ENCODE assay signal across 12 mouse cellular contexts in the genomic region with DNA sequence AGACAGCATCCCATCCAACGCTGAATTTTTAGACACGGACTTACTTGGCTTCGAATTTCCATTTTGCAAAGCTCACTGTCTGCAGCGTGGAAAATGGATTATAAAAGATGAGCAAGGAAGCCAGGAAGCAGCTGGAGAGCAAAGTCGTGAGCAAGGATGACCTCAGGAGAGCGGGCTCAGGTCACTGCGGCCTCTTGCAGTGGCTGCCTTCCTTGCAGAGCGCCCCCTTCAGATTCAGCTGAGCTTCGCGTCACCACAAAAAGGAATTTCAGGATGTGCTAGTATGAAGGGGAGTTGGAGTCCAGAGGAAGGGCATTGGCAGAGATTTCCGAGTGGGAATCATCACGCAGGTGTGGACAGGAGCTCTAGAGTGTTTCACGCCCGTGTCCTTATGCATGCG. TPM values are rescaled to one million over a fixed set of nuclear protein-coding genes. Genes with fewer than 3 reads are reported as not detected.
DNase-seq lines count a peak whose midpoint lies in the region; ATAC-seq and TF ChIP-seq lines count a peak whose summit lies in the region.
"Had no signal": no experiment of that assay in that cellular context is flagged by ENCODE, and none has a peak within 500 bp of the region (broad histone marks: within the 10 kb centered on the region; RNA-seq: fewer than 3 reads in every experiment).

No protein-coding gene starts in this region.

- H3K4me1 ChIP-seq in lung, embryonic 14.5 days (ENCODE audit: insufficient read depth): no peaks in the 10 kb centered on the region
- H3K4me1 ChIP-seq: forebrain, embryonic 13.5 days had no signal

- peak; percentile 37 for TF ChIP-seq CTCF in lung, embryonic 14.5 days (IDR thresholded peaks at IDR 0.05; ENCODE audit: low read depth)

- no peak for ATAC-seq in lung, embryonic 14.5 days (ENCODE audit: insufficient read depth)
- ATAC-seq: forebrain, embryonic 13.5 days had no signal

- H3K9ac ChIP-seq in lung, embryonic 14.5 days: no peak overlapping the region
- H3K9ac ChIP-seq: forebrain, embryonic 13.5 days had no signal

- H3K9me3 ChIP-seq in lung, embryonic 14.5 days (ENCODE audit: low read depth, low read length): no peaks in the 10 kb centered on the region
- H3K9me3 ChIP-seq: forebrain, embryonic 13.5 days had no signal

- 21% methylated on average over 15 of the region's 15 CpGs for WGBS in lung, embryonic 14.5 days

- DNase-seq in heart, postnatal 4 days: peak; percentile 43
- DNase-seq in heart, adult 11 months: no peak
- DNase-seq in lung, embryonic 14.5 days: peak; percentile 28
- no peak for DNase-seq in lung, postnatal 25 days (ENCODE audit: low spot score)
- DNase-seq in adrenal gland, postnatal 14 days: peak; percentile 60
- peak; percentile 35 for DNase-seq in mesoderm, embryonic 11.5 days (ENCODE audit: low read depth, low spot score)
- no peak for DNase-seq in spleen, adult 12 weeks (ENCODE audit: low spot score)
- no peak for DNase-seq in thymus, postnatal 4 days
- DNase-seq: cerebellum, adult 18-20 months had no signal

- 0 out of 2 replicates have a peak, but pooled peaks cover 3% of the 10 kb centered on the region for H3K27me3 ChIP-seq in lung, embryonic 14.5 days (ENCODE audit: insufficient read depth, low read length)
- H3K27me3 ChIP-seq: forebrain, embryonic 13.5 days had no signal

- H3K4me3 ChIP-seq in lung, embryonic 14.5 days (ENCODE audit: low read depth, low read length): no peak overlapping the region
- H3K4me3 ChIP-seq: forebrain, embryonic 13.5 days had no signal

- H3K27ac ChIP-seq in lung, embryonic 14.5 days (ENCODE audit: low read depth): no peak overlapping the region
- H3K27ac ChIP-seq: forebrain, embryonic 13.5 days; macrophage had no signal

- H3K36me3 ChIP-seq in lung, embryonic 14.5 days (ENCODE audit: insufficient read depth): no peaks in the 10 kb centered on the region
- H3K36me3 ChIP-seq: G1E had no signal

- no peak overlapping the region for H3K4me2 ChIP-seq in lung, embryonic 14.5 days
- H3K4me2 ChIP-seq: forebrain, embryonic 13.5 days had no signal

RNA-seq across cellular contexts. Expression of gene Bola1, which starts 10.3 kb away (rescaled TPM):
- 10 to 100 TPM; 18.8 to 20.9 TPM for total RNA-seq in heart, postnatal 4 days (2021)
- 57.6 and 68.0 TPM in 2 replicates for polyA plus RNA-seq in lung, embryonic 14.5 days (2014; fragmentation: Nextera tagmentation; extraction: Ambion mirVana)
- 33.1 and 33.2 TPM in 2 replicates for total RNA-seq in adrenal gland, postnatal 14 days (2021)

RNA-seq across cellular contexts. Expression of gene Hist2h2ab, which starts 10.4 kb away (rescaled TPM):
- 10 to 100 TPM; 25.5 to 29.9 TPM for total RNA-seq in heart, postnatal 4 days (2021)
- polyA plus RNA-seq in lung, embryonic 14.5 days (2014; fragmentation: Nextera tagmentation; extraction: Ambion mirVana): not detected in 2 replicates
- total RNA-seq in adrenal gland, postnatal 14 days (2021): 14.3 and 17.6 TPM in 2 replicates
- polyA plus RNA-seq: macrophage had no signal

RNA-seq across cellular contexts. Expression of gene Hist2h2ac, which starts 11.4 kb away (rescaled TPM):
- 100 to 1,000 TPM; 205 to 211 TPM for total RNA-seq in heart, postnatal 4 days (2021)
- 10.8 and 11.9 TPM in 2 replicates for polyA plus RNA-seq in lung, embryonic 14.5 days (2014; fragmentation: Nextera tagmentation; extraction: Ambion mirVana)
- total RNA-seq in adrenal gland, postnatal 14 days (2021): 128 and 146 TPM in 2 replicates
- polyA plus RNA-seq: macrophage had no signal

RNA-seq across cellular contexts. Expression of gene Hist2h2be, which starts 11.7 kb away (rescaled TPM):
- 1 to 10 TPM; 5.7 to 5.8 TPM for total RNA-seq in heart, postnatal 4 days (2021)
- polyA plus RNA-seq in lung, embryonic 14.5 days (2014; fragmentation: Nextera tagmentation; extraction: Ambion mirVana): 5.9 and 6.4 TPM in 2 replicates
- total RNA-seq in adrenal gland, postnatal 14 days (2021): 9.0 and 12.3 TPM in 2 replicates

RNA-seq across cellular contexts. Expression of gene Sv2a, which starts 28.3 kb away (rescaled TPM):
- total RNA-seq in heart, postnatal 4 days (2021): 10 to 100 TPM; 19.3 to 20.6 TPM
- polyA plus RNA-seq in lung, embryonic 14.5 days (2014; fragmentation: Nextera tagmentation; extraction: Ambion mirVana): 3.6 and 5.8 TPM in 2 replicates
- total RNA-seq in adrenal gland, postnatal 14 days (2021): 9.0 and 10.4 TPM in 2 replicates

Comparison
In these comparisons a context has a peak if more than half of its experiments do, and no peak if none do; other contexts are left out.
1. DNase-seq: peak in heart, postnatal 4 days (single experiment), lung, embryonic 14.5 days (single experiment), adrenal gland, postnatal 14 days (single experiment) and mesoderm, embryonic 11.5 days (single experiment); none in heart, adult 11 months (single experiment), lung, postnatal 25 days (single experiment), spleen, adult 12 weeks (single experiment) and thymus, postnatal 4 days (single experiment).